Mouse (Mus musculus) layer of hippocampus, adult 11-12 months (tissue): ENCODE data around the gene Riox2.
"Not testable (repeated sequence)": the region's sequence is repeated elsewhere in the genome, so short reads cannot be mapped to it uniquely, and the experiment has no call there.

ENCODE experiments used
- DNase-seq: peaks from one replicate; pipeline ENCODE4 v3.0.0; 2022; ENCODE audit warnings: low spot score

Riox2 gene

DNA sequence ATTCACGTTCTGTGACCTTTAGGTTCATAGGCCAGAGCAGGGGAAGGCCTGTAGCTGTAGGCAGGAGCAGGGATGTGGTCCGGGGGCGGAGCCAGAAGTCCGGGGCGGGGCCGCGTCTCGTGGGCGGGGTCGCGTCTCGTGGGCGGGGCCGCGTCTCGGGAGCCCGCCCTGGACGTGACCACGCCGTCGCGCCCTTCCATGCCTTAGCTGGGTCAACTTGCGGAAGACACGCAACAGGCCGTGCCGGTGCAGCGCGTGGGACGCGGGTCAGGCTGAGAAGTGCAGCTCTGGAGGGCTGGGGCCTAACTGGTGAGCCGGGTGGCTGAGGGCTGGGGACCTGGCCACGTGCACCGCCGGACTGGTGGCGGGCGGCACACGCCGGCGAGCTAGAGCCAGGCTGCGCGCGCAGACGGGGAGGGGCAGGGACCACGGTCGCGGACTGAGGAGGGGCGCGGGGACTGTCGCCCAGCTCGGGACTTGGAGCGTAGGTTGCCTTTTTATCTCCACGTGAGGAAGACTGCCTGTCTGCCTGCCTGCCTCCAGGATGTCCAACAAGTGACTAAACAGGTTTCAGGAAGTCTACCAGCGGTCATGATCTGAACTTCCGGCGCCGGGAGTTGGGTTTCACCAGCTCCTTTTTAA is at the start of gene Riox2:
Riox2 (plus strand) TSS at position 139 of the 642 bp plus-strand sequence.
- peak; percentile 75 for DNase-seq

DNA sequence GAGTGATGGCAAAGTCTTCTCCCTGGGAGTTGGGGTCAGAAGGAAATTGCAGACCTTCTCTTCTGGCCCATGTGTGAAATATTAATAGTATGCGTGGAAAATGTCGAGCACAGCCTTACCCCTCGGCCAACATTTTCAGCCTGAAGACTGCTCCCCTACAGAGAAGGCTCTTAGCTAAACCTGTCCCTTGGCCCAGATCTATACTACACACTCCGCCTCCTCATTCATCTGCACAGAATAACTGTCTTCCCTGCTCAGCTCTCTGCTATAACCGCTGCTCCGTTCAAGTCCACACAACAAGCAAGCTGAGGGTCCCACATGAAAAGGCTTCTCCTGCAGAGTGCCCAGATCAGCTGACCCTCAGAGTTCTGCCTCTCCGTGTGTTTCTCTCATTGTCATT is 43.6 kb upstream of the Riox2 start:
- DNase-seq: no peak

DNA sequence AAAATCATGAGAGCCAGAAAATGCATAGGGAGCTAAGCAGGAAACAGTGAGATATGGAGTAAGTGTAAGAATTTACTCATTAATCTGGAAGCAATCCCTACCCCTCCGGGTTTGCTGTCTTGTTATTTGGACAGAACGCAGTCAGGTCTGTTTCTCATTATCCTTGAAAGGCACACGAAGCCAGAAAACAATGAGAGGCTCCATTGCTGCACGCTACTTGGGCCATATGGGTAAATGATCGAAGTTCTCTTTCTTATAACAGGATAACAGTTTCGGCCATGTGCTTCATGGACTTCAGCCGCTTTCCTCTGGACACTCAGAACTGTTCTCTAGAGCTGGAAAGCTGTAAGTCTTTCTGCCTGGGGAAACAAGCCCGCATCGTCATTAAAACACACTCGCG is 38.4 kb upstream of the Riox2 start:
- no peak for DNase-seq

DNA sequence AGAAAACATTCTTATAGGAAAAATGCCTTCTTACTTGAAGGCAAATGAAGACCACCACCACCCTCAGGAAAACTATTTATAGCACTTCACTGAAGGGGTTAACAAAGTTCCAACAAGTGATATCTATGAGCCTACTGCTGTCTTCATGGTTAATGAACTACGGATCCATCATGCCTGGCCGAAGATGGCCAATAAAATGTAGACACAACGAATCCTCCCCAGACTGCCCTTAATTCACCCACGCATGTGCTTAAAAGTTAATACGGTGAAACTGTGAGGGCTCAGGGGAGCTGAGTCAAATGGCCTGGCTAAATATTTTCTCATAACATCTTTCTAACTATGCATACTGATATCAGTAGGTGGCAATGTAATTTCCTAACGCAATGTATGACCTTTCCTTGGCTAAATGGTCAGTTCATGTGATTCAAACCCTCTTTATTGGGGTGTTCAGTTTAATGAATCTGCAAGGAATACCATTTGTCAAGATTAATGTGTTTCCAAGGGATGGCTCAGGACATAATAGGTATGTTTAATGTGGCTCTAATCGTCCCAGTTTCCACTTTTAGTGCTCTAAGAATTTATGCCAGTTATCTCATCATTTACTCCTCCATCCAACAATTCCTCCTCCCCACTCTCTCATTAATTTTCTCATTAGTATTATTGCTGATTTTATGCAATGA is 26.6 kb upstream of the Riox2 start:
- DNase-seq: no peak

DNA sequence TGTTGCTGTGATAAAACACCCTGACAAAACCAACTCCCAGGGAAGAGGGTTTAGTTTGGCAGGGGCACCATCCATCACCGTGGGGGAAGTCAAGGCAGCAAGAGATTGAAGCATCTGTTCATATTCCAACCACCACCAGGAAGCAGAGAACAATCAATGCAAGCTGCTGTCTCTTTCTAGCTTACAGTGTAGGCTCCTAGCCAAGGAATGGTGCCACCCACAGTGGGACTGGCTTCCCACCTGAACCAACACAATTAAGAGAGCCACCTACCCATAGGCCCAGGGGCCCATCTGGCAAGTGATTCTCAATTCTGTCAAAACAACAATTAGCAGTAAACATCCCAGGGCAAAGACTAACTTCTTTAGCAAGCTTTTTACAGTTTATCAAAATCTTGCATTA is 23.4 kb upstream of the Riox2 start:
- DNase-seq: peak; percentile 25

DNA sequence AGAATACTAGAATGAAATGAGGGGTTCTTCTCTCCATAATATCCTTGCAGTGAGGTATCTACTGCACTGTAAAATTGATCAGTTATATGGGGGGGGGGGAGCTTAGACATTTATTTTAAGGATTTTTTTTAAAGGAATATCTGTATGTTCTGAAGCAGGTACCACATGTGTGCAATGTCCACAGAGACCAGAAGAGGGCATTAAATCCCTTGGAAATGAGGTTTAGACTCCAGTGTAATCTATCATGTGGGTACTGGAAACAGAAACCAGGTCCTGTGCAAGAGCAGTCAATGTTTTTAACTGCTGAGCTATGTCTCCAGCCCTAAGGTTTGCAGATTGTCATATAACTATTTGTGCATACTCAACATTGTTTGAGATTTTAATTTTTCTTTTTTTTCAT is 22.5 kb upstream of the Riox2 start:
- no peak for DNase-seq

DNA sequence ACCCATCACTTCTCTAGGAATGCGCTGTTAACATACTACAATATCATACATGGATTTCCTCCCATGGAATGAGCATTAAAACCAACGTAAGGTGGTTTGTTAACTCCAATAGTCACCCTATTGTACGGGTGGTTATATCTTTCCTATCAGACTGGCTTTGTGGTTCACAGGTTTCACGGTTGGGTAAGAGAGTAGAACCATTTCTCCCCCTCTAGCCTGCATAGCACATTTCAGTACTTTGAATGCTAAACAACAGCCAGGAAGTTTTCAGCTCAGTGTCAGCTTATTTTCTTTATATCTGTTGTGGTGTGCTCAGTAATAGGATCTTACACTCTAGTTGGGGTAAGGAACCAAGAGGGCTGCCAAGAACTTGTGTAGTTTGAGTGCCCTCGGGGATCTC is 19.8 kb upstream of the Riox2 start:
- no peak for DNase-seq

DNA sequence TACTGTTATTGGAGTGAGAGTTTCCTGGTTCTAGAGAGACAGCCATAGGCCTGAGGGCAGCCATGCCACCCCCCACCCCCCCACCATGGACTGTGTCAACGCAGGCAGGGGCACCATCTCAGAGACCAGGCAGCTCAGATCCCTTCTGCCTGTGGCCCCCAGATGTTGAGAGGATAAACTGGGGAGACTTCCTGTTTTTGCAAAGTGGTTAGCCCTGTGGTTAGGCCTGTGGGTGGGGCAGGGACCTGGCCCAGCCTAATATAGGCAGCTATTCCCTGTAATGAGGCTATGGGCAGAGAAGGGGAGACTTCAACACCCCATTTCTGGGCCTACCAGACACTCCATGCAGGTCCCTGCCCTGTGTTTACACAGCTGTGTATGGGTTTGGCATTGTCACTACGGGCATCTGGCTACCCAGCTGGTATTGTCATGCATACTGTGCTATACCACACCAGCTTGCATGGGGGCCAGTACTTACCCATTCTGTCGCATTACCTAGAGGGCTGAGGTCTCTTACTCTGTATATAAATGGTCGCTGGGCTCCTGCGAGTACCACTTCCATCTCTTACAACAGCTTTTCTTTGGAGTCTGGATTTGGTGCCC is 12.2 kb upstream of the Riox2 start:
- not testable (repeated sequence) for DNase-seq

DNA sequence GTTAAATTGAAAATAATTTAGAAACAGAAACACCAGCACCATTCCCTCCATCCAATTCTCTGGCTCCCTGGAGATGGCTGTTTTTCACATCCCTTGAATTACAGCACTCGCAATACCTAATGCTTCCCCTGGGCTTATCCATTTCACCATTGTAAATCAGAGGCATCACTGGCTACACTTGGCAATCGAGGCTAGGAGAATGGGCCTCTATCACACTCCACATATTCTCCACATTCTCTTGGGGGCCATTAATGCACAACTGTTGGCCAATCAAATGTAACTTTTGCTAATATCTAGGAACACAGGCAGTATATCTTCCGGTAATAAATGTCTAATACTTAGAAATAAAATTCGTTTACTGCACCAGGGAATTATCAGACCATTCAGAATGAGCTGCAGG is 8.0 kb upstream of the Riox2 start:
- no peak for DNase-seq

DNA sequence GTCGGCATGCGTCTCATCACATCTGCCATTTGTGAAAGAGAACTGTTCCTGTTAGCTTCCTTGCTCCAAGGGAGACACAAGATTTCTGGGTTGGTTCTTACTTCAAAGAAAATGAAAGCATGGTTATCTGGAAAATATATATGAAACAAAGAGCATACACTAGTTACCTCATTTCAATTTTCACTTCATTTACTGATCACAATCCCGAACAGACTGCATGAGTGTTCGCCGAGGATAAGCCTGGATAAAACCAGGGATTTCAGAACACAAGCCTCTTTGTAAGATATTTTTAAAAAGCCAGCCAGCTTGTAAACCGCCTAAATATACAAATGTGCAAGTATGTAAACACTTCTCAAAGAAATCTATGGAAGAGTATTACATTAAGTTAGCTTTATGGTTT is 7.6 kb upstream of the Riox2 start:
- no peak for DNase-seq

DNA sequence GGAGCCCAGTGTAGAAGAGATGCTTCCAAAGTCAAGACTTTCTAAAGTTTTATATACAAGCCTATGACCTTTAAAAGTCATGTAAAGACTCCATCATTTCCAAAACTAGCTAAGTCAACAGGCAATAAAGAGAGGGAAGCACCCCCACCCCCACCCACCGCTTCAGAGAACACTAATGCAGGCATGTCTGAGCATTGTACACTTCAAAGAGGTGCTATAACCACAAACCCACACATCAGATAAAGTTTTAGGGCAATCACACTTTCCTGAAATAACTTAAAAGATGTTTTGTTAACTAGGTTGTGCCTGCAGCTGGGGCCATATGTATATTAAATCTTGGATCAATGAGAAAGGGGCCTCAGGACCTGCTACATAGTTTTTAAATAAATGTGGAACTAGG is 1.7 kb upstream of the Riox2 start:
- no peak for DNase-seq

DNA sequence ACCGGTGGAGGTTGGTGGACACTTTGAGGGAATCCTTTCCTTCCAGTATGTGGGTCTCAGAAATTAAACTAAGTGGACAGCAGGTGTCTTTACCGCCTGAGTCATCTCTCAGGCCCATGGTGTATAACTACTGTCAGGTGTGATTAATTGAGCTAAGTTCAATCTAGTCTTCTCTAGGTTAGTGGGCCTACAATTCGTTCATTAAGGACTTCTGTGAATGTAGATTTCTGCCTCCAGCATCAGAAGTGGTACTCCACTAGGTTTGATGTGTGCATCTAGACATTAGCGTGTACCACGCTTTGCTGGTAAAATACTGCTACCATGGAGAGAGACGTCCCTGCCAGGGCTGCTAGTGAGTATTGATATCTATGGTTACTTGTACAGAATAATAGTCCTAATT is 971 bp downstream of the Riox2 start:
- DNase-seq: no peak

DNA sequence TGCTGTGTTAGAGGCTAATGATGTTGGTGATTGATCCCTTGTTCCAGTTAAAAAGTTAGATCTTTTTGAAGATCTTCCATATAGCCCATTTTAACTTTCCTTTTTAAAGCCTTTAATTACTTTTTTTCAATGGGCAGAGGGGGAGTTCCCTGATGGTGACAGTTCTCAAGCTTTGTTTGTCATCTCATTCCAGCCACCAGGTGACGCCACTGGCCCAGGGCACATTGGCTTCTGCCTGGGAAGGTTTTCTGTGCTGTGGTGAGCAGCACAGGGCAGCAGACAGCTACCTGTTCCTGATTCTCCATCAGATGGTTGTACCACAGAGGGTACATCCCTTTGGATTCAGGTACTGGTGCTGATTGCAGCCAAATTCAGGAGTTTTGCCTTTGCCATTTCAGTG is 3.2 kb downstream of the Riox2 start:
- DNase-seq: peak; percentile 60

DNA sequence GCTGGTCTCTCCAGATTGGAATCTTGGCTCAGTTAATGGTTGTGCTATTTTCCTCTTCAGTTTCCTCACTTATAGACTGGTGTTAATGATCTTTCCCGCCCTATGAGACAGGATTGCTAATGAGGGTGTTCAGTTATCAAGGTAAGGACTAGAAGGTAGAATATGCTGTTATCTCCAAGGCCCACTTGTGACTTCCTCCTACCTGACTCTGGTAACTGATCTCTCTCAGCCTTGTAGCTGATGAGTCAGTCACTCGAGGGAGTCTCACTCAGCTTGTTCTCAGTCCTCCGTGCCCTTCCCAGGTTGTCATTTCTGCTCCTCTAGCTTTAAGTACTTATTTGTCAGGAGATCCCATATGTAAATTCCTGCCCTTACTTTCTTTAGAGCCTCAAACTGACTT is 6.4 kb downstream of the Riox2 start:
- no peak for DNase-seq

DNA sequence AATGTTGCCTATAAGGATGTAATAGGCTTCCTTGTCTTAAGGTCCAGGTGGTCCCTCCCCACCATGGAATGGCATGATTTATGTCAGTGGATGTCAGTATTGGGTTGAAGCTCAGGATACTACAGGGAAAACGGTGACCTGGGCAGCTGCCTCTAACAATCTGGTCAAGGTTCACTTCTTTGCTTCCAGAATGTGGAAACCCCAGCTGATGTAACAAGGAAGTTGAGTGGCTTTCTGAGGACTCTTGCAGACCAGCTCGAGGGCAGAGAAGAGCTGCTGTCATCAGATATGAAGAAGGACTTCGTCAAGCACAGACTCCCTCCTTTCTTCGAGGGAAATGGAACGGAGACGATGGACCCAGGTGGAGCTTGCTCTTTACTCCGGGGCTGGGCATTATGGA is 15.7 kb downstream of the Riox2 start:
- DNase-seq: no peak

DNA sequence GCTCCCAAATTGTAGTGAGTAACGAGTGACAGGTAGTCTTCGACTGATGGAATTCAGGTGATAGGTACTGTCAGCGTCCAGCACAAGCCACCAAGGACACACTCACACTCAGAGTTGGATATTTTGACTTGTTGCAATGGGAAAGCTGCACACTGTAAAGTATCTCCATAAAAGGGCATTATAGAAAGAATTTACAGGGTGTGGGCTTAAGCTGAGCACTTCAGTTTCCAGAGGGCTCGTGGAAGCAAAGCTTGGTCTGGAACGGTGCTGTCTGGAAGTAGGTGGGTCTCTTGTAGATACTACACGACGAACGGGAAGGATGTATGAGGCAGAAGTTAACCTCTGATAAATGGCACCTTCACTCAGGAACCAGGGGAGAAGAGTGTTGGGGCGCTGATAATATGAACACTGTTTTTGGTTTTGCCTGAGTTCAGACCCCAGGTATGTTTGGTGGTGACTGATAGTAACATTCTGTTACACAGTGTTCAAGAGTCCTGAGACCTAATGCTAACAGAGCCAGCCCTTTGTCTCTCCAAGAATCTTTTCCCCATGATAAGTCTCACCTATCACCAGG is 16.5 kb downstream of the Riox2 start:
- DNase-seq: no peak

DNA sequence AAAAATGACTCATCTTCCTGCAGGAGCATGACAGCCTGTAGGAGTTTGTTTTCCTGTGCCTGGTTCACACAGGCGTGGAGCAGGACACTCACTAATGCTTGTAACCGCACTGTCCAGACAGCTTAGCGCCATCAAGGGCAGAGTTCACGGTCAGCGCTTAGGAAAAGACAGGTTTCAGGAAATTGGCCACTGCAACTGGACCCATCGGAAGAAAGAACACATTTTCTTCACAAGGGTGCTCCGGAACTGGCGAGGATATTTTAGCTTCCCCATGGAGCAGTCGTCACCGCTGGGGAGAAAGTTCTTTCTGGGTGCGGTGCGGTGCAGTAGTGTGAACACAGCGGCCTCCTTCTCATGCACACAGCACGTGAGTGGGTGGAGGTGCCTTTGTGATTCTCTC is 21.6 kb downstream of the Riox2 start:
- no peak for DNase-seq

DNA sequence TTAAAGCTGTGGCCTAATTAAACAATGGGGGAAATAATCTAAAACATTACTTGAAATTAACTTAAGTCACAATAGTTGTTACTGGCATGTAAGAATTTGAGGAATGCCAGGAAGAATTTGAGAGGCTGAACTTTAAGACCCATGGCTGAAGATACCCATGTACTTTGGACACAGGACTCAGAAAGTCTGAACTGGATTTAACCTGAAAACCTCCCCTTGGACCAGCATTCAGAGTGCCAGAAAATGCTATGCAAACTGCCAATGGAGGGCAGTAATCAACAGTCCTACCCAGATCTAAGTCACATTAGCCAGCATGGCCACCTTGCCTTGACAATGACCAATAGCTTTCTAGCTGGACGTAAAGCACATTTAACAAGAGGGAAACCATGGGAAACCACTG is 26.4 kb downstream of the Riox2 start:
- DNase-seq: no peak

DNA sequence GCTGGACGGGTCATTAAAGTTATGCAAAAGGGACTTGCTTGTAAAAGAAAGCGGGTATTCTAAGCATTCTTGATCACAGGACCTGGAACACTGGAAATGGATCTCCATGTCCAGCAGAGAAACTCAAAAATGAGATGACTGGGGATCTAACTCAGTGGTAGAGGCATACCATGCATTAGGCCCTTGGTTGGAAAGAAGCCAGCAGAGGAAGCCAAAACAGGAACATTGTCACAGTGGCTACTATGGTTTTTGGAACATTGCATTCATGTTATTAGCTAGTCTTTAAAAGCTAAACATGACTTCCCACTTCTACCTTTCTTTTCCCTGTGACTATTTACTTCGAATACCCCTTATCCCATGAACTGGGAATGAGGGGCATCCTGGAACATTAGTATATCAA is 27.6 kb downstream of the Riox2 start:
- no peak for DNase-seq

DNA sequence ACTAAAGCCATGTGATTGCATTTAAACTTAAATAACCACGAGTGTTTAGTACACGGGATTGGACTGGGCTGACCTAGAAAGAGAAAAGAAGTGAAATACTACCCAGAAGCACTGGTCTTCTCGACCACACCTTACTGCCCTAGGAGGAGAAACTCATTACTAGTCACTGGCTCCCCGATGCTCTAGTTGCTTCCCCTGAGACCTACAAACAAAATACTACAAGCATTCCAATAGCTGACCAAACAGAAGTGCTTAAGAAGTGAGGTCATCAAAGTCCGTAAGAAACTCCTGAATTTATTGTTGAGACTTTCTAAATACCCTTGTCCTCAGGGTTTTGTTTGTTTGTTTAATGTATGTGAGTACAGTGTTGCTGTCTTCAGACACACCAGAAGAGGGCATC is 38.3 kb downstream of the Riox2 start:
- no peak for DNase-seq

DNA sequence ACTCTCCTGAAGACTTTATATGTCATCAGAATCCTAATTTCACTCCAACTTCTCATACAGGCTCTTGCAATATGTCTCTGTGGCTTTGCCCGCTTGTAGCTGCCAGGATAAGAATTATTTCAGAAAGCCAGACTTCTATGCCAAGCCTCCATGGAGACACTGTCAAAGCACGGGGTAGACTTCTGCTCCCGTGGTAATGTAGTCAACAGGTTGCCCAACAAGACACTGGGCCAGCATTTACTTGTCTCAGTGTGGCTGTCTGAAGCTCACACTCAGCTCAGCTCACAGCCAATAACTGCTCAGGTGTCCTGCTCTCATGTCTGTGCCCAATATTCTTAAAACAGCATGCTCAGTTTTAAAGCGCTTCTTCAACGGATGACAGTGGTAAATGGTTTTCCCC is 43.6 kb downstream of the Riox2 start:
- DNase-seq: no peak

DNA sequence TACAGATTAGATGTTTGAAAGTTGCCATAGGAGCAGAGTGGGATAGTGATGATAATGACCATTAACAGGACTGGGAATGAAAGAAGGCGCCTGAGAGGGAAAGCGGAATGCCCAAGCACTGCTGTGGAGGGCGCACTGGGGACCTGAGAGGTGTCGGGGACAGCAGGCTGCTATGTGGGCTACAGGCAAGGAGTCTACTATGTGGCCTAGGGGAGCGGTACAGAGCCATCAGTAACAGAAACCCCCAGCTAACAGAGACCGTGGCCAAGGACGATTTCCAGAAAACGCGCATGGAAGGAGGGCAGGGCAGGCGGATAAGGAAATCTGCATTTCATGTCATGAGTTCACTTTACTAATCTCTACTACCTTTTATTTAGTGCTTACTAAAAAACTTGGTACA is 45.4 kb downstream of the Riox2 start:
- DNase-seq: no peak

DNA sequence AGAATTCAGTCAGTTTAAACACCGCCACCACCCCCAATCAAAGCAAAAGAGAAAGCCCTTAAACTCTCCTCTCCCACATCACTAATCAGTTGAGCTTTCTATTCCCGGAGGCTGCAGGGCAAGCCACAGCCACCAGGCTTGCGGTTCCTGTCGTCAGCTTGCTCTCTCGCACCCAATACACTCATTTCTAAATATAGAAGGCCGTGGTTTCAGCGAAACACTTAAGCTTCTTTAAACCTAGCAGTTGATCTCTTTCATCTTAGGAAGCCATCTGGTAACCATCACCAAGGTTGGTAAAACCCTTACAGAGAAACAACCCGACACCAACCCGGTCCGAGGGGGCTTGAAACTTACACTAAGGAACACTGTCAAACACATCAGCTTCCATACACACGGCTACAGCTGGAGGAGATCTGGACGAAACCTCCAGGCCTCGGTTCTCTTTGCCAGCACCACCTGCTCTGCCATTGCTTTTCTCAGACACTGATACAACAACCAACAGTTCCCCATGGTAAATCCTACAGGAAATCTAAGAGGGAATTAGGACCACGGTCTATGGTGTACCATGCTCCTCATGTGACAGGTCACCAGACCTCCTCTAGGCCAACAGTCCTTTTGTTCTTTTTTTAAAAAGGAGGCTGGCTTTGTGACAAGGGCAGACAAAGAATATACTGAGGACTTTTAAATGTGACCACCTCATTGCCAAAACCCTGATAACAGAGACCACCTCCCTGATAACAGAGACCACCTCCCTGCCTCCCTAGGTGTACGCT is 46.1 kb downstream of the Riox2 start:
- DNase-seq: no peak
